In the genomic region with DNA sequence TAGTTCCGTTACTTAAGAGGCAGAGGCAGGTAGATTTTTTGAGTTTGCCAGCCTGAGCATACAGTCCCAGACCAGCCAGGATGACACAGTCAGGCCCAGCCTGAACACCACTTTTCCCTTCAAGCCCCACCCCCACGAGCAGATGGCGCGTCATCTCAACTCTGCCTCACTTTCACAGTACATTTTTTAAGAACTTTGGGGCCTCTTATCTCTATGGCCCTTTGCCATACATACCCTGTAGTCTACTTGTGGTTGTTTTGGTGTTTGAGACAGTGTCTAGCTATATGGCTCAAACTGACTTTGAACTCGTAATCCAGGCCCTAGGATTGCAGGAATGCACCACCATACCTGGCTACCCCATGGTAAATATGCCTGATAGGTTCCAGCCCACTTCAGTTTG, we compare ENCODE assay signal across 1 mouse cellular context.
TF ChIP-seq lines count a peak whose summit lies in the region.

No protein-coding gene starts in this region.

TF ChIP-seq in MEL, 35 proteins besides CTCF, POLR2A, EP300 and RAD21 (continued from another document):
- TF ChIP-seq ZNF384 (IDR thresholded peaks at IDR 0.05; ENCODE audit: low read depth, low read length), result no peak
- TF ChIP-seq NELFE (IDR thresholded peaks at IDR 0.05; ENCODE audit: low read depth, low read length), result no peak
- TF ChIP-seq ETS1 (IDR thresholded peaks at IDR 0.05; ENCODE audit: low read depth, low read length), result peak; percentile 89
- peak; percentile 88 for TF ChIP-seq GATA1 (IDR thresholded peaks at IDR 0.05; ENCODE audit: low read depth, low read length)
- no peak for TF ChIP-seq KAT2A (conservative IDR thresholded peaks at IDR 0.05; ENCODE audit: low read depth, low read length)
- TF ChIP-seq ZKSCAN1 (IDR thresholded peaks at IDR 0.05; ENCODE audit: low read depth, low read length), result no peak
- TF ChIP-seq ZC3H11A (IDR thresholded peaks at IDR 0.05; ENCODE audit: low read depth, low read length), result no peak
- peak; percentile 56 for TF ChIP-seq HCFC1 (IDR thresholded peaks at IDR 0.05; ENCODE audit: low read depth, low read length)
- TF ChIP-seq MYC (IDR thresholded peaks at IDR 0.05; ENCODE audit: low read depth, low read length), result no peak
- TF ChIP-seq MAX (IDR thresholded peaks at IDR 0.05; ENCODE audit: low read length), result no peak; the same call in 1 of the 2 replicates
- TF ChIP-seq SIN3A (IDR thresholded peaks at IDR 0.05; ENCODE audit: low read length), result peak; percentile 63
- no peak for TF ChIP-seq MEF2A (IDR thresholded peaks at IDR 0.05; ENCODE audit: extremely low read depth, insufficient replicate concordance, low read depth, low read length, poor library complexity, severe bottlenecking)
- TF ChIP-seq TAL1 (IDR thresholded peaks at IDR 0.05; ENCODE audit: low read length), result peak; percentile 36
